ENCODE assay signal across 8 mouse cellular contexts in genomic region chr16:87432033-87432814, GRCm38 (mm10). TPM values are rescaled to one million over a fixed set of nuclear protein-coding genes. Genes with fewer than 3 reads are reported as not detected.
DNase-seq lines count a peak whose midpoint lies in the region; ATAC-seq lines count a peak whose summit lies in the region.

Ltn1 (minus strand) TSS chr16:87432612.

- under 1% methylated on average over 56 of the region's 56 CpGs for WGBS in heart, embryonic 14.5 days
- under 1% methylated on average over 56 of the region's 56 CpGs for WGBS in liver, embryonic 13.5 days (ENCODE audit: insufficient replicate concordance)
- under 1% methylated on average over 56 of the region's 56 CpGs for WGBS in stomach, embryonic 16.5 days

- no peaks in the 10 kb centered on the region for H3K9me3 ChIP-seq in heart, embryonic 14.5 days (ENCODE audit: control insufficient read depth, low read length)
- no peaks in the 10 kb centered on the region for H3K9me3 ChIP-seq in liver, embryonic 13.5 days (replicated peaks)
- no peaks in the 10 kb centered on the region for H3K9me3 ChIP-seq in stomach, embryonic 16.5 days (replicated peaks; ENCODE audit: control insufficient read depth, low read length)

- peak within 1 kb of the TSS; percentile 80 to 89 for H3K4me3 ChIP-seq in heart, embryonic 14.5 days (ENCODE audit: control insufficient read depth in 1 of 2, insufficient read depth in 1 of 2, low read depth in 1 of 2, low read length in 2 of 2)
- peak within 1 kb of the TSS; percentile 93 for H3K4me3 ChIP-seq in liver, embryonic 13.5 days (replicated peaks)
- H3K4me3 ChIP-seq in stomach, embryonic 16.5 days (replicated peaks; ENCODE audit: low read length): peak within 1 kb of the TSS; percentile 98

- H3K27ac ChIP-seq in heart, embryonic 14.5 days (replicated peaks in 1 of 2; ENCODE audit: control insufficient read depth in 1 of 2, insufficient read depth in 1 of 2, low read depth in 2 of 2, low read length in 2 of 2): peak within 1 kb of the TSS; percentile 51 to 68; a peak in 3 of 4 replicates
- H3K27ac ChIP-seq in liver, embryonic 13.5 days: peak within 1 kb of the TSS; percentile 80
- H3K27ac ChIP-seq in stomach, embryonic 16.5 days (ENCODE audit: low read length): peak within 1 kb of the TSS; percentile 74

- DNase-seq in c-Kit-negative CD71-positive TER-119-positive erythroid progenitor cells, embryonic 14.5 days (ENCODE audit: low read depth, low spot score): peak; percentile 98
- peak; percentile 98 for DNase-seq in fibroblast of lung, adult 2 months (ENCODE audit: low read depth)
- DNase-seq in kidney, postnatal 14 days: peak; percentile 98
- peak; percentile 98 for DNase-seq in liver, embryonic 13.5 days
- peak; percentile 96 for DNase-seq in neural tube, embryonic 10.5 days (ENCODE audit: extremely low spot score, low spot score)

- peaks cover 0 to 11% of the 10 kb centered on the region in 2 experiments; a peak in 2 of 4 replicates for H3K4me1 ChIP-seq in heart, embryonic 14.5 days (ENCODE audit: control insufficient read depth in 2 of 2, insufficient read depth in 2 of 2, low read length in 2 of 2)
- H3K4me1 ChIP-seq in liver, embryonic 13.5 days (replicated peaks): peaks cover 30% of the 10 kb centered on the region
- H3K4me1 ChIP-seq in stomach, embryonic 16.5 days (ENCODE audit: control insufficient read depth, insufficient read depth, low read length): no peaks in the 10 kb centered on the region

- peak within 1 kb of the TSS; percentile 85 for H3K9ac ChIP-seq in heart, embryonic 14.5 days (ENCODE audit: low read length)
- H3K9ac ChIP-seq in liver, embryonic 13.5 days: peak within 1 kb of the TSS; percentile 91
- H3K9ac ChIP-seq in stomach, embryonic 16.5 days (ENCODE audit: low read length): peak within 1 kb of the TSS; percentile 94

- peak within 1 kb of the TSS; percentile 86 for H3K4me2 ChIP-seq in heart, embryonic 14.5 days (ENCODE audit: low read length)
- H3K4me2 ChIP-seq in liver, embryonic 13.5 days: peak within 1 kb of the TSS; percentile 83
- peak within 1 kb of the TSS; percentile 75 for H3K4me2 ChIP-seq in stomach, embryonic 16.5 days (ENCODE audit: low read depth, low read length)

- H3K36me3 ChIP-seq in heart, embryonic 14.5 days (ENCODE audit: control insufficient read depth, insufficient read depth, low read length): peaks cover 16% of the 10 kb centered on the region
- H3K36me3 ChIP-seq in liver, embryonic 13.5 days: peaks cover 2% of the 10 kb centered on the region; the same call in 1 of the 2 replicates
- H3K36me3 ChIP-seq in stomach, embryonic 16.5 days (ENCODE audit: control insufficient read depth, insufficient read depth, low read length): no peaks in the 10 kb centered on the region

- peak; percentile 100 for ATAC-seq in CD4-positive, CD25-positive, alpha-beta regulatory T cell, adult 4 months
- peak; percentile 98 for ATAC-seq in heart, embryonic 14.5 days (ENCODE audit: insufficient number of reproducible peaks, insufficient read depth, low FRiP score, low read depth)
- ATAC-seq in liver, embryonic 13.5 days (ENCODE audit: low read depth): peak; percentile 99
- ATAC-seq in stomach, embryonic 16.5 days (ENCODE audit: insufficient read depth, low FRiP score): peak; percentile 99

- no peaks in the 10 kb centered on the region for H3K27me3 ChIP-seq in heart, embryonic 14.5 days (ENCODE audit: control insufficient read depth, insufficient read depth, low read length)
- no peaks in the 10 kb centered on the region for H3K27me3 ChIP-seq in liver, embryonic 13.5 days
- no peaks in the 10 kb centered on the region for H3K27me3 ChIP-seq in stomach, embryonic 16.5 days (ENCODE audit: control insufficient read depth, insufficient read depth, low read length)

RNA-seq across cellular contexts. Expression of gene Ltn1, which starts in this region (rescaled TPM):
- polyA plus RNA-seq in CD4-positive, CD25-positive, alpha-beta regulatory T cell, adult 4 months (2017; shearing (Covaris generic)): 10 to 100 TPM; 24.3 to 48.5 TPM
- polyA plus RNA-seq in heart, embryonic 14.5 days (2014; fragmentation: Nextera tagmentation; extraction: Ambion mirVana): 22.1 and 24.6 TPM in 2 replicates
- polyA plus RNA-seq in liver, embryonic 13.5 days (2015; fragmentation: Nextera tagmentation; extraction: Ambion mirVana): 11.4 and 13.8 TPM in 2 replicates
- polyA plus RNA-seq in stomach, embryonic 16.5 days (2015; fragmentation: Nextera tagmentation; extraction: Ambion mirVana): 27.9 and 28.8 TPM in 2 replicates

Comparison
In these comparisons a context has a peak if more than half of its experiments do, and no peak if none do; other contexts are left out.
1. Peak in every context shown above with its lines: DNase-seq, ATAC-seq, H3K4me3 ChIP-seq and H3K27ac ChIP-seq.